Mouse (Mus musculus) cerebellum, adult 2 months (tissue): ENCODE data around the gene Dhdh.

Experiments used
- CTCF ChIP-seq: fragments of 200-500 bp; IDR thresholded peaks from 2 replicates; pipeline ENCODE4 v1.5.1; 2011; ENCODE audit warnings: low read depth, mild to moderate bottlenecking, control low read depth, low read length, moderate library complexity, borderline replicate concordance; ENCODE audit not compliant: insufficient read depth
- POLR2A ChIP-seq: fragments of 200-500 bp; IDR thresholded peaks from 2 replicates; pipeline ENCODE4 v1.6.1; 2011; ENCODE audit warnings: low read length, control low read depth, borderline replicate concordance; ENCODE audit not compliant: insufficient read depth

GRCm38 (mm10) chr7:45489578-45489977 lies 973 bp upstream of the Dhdh start:
- TF ChIP-seq CTCF (no peak), POLR2A (no peak)
